Mouse (Mus musculus) small intestine, adult 2 months (tissue): ENCODE measurements around the gene Ltc4s.

Source experiments
- CTCF ChIP-seq: fragments of 200-500 bp; IDR thresholded peaks from 2 replicates; pipeline ENCODE4 v1.5.1; 2012; ENCODE audit warnings: low read depth, mild to moderate bottlenecking, control low read depth, inconsistent platforms, low read length, moderate library complexity, mixed read lengths; ENCODE audit not compliant: insufficient replicate concordance, insufficient read length; ENCODE audit errors: extremely low read depth
- POLR2A ChIP-seq: fragments of 200-500 bp; IDR thresholded peaks from 2 replicates; pipeline ENCODE4 v1.6.1; 2012; ENCODE audit warnings: low read depth, mild to moderate bottlenecking, control low read depth, inconsistent platforms, low read length, moderate library complexity

- no peak for TF ChIP-seq CTCF
- no peak for TF ChIP-seq POLR2A
Observed at GRCm38 (mm10) chr11:50277706-50278105, 39.3 kb upstream of the Ltc4s start.
